Mouse (Mus musculus) gastrocnemius, adult 2 months (tissue): ENCODE results near the gene Itpr1. TPM values are rescaled to one million over a fixed set of nuclear protein-coding genes. Genes with fewer than 3 reads are reported as not detected.

Experiments
- DNase-seq: peaks from one replicate; pipeline ENCODE4 v3.0.0; 2022
- H3K27ac ChIP-seq: fragments of 200-600 bp; 2 replicates; pipeline ENCODE4 v1.8.1; 2022; ENCODE audit warnings: mild to moderate bottlenecking
- H3K4me3 ChIP-seq: fragments of 200-600 bp; 2 replicates; pipeline ENCODE4 v1.8.1; 2022; ENCODE audit warnings: mild to moderate bottlenecking, moderate library complexity
- CTCF ChIP-seq: fragments of 200-600 bp; IDR thresholded peaks from 2 replicates; pipeline ENCODE4 v1.8.1; 2022; ENCODE audit warnings: antibody characterized with exemption, mild to moderate bottlenecking, moderate library complexity
- intact Hi-C: fragments of 180-260 bp; cut with DNase I; formaldehyde crosslinking; loops from one replicate; pipeline ENCODE4 v1.15.1; 2025
- total RNA-seq, 2 experiments: library from RNA; stranded (reverse); gene quantifications; 2 replicates each; pipeline ENCODE4 v1.2.3; 2021

Gene Itpr1
- total RNA-seq, 2 experiments from 2014 or later: 14.1 to 21.3 TPM

- no peak for TF ChIP-seq CTCF
- intact Hi-C loops: no loop called here
- no peak for DNase-seq
- no peak overlapping the region for H3K4me3 ChIP-seq
- no peak overlapping the region for H3K27ac ChIP-seq
Measured at GRCm38 (mm10) chr6:108471878-108472277, 259.0 kb downstream of the Itpr1 start.

DNA sequence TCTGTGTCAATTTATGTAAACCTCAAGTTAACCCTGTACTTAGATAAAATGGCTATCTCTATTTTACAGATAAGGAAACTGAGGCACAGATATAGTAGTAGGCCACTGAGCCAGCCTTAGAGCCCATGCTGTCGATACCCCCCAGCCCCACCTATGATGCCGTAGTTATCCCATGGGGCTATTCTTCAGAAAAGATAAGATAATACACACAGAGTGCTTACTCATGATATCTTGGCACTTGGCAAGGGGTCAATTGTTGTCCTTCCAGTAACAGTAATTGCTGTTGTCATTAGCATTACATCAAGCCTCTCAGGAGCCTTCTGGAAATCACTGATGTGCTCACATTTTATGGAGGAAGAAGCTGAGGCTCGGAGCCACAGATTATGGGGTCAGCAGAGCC lies 259.9 kb downstream of the Itpr1 start:
- no peak overlapping the region for H3K4me3 ChIP-seq
- DNase-seq: no peak
- TF ChIP-seq CTCF: no peak

DNA sequence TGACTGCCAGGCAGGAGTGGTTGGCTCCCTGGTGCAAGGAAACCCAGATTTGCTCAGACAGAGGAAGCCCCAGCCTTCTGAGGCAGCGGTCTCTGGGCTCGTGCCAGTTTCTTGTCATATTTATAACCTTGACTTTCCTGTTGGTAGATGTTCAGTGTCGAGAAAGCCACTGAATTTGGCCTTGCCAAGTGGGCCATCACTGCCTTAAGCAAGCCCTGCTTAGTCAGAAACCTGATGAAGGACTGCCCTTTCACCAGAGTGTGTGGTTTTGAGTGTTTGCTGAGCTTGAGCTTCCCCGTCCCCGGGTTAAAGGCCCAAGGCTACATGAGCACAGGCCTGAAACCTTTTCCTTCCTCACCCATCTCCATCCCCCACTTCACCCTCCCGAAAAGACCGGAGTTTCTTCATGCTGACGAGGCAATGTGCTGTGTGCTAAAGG lies 263.9 kb downstream of the Itpr1 start:
- no peak for TF ChIP-seq CTCF
- DNase-seq: peak; percentile 60
- H3K27ac ChIP-seq: peak overlapping the region; percentile 69
- no peak overlapping the region for H3K4me3 ChIP-seq
- intact Hi-C loops: no loop called here

More for the DNA sequence above, 259.9 kb downstream of the Itpr1 start:
- H3K27ac ChIP-seq: no peak overlapping the region
- intact Hi-C loops: no loop called here

DNA sequence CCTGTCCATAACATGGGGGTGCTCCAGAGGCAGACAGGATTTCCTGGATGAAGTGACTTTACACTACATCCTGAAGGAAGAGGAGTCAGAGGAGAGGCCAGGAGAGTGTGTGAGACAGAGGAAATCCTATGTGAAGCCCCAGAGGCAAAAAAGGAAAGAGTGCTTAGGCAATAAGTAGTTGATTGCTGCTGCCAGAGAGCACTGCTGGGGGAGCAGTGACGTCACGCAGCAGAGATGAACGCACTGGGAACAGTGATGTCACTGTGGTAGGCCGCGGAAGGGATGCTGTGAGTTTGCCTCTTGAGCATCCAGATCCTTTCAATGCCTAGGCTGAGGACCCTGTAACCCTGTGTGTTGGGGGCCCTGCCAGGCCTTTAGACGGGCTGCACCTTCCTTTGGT lies 264.7 kb downstream of the Itpr1 start:
- TF ChIP-seq CTCF: no peak
- peak overlapping the region; percentile 69; the same call in 1 of the 2 replicates for H3K27ac ChIP-seq
- H3K4me3 ChIP-seq: no peak overlapping the region
- no peak for DNase-seq
- intact Hi-C loops: no loop called here

DNA sequence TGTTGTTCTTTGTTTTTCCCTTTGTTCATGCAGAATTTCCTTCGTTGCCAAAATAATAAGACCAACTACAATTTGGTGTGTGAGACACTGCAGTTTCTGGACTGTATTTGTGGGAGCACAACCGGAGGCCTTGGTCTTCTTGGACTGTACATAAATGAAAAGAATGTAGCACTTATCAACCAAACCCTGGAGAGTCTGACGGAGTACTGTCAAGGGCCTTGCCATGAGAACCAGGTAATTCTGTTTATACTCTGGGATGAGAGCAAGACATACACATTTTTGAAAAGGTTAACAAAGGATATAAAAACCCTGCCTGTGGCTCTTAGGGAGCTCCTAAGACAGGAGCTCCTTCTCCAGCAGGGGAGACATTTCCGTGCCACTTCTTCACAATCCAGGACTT lies 268.3 kb downstream of the Itpr1 start:
- H3K27ac ChIP-seq: no peak overlapping the region
- no peak overlapping the region for H3K4me3 ChIP-seq
- intact Hi-C loops: no loop called here
- no peak for TF ChIP-seq CTCF
- DNase-seq: no peak

GRCm38 (mm10) chr6:108482464-108482863 lies 269.6 kb downstream of the Itpr1 start:
- H3K4me3 ChIP-seq: no peak overlapping the region
- no peak for TF ChIP-seq CTCF
- H3K27ac ChIP-seq: no peak overlapping the region
- no peak for DNase-seq
- intact Hi-C loops: no loop called here

DNA sequence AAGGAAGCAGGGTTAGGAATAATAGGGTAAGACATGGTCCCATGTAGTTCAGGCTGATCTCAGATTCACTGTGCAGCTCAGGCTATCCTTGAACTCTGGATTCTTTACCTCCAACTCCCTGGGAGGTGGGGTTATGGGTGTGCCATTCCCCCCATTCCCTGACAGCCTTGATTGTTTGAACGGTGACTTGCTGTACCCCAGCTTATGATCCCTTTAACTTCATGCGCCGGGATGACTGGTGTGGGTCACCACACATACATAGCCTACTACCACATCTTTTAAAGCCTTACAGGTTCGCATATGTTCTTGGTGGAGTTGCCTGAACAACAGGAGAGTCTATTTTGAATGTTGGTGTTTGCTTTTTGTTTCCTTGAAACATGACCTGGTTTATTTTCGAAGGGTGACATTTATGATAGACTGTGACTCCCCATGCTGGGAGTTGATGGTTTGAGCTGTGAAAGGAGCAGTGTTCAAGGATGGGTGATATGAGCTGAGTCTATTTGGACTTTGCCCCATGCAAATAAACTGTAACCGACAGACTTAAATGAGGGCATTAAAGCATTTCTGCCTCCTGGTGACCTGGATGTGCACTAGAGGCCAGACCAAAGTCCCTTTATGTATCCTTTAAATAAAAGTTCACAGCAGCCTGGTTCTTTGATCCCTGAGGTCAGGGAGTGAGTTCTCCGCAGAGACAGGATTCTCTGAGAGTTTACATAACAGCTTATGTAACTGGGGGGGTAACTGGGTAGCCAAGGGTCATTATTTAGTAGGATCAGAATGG lies 273.5 kb downstream of the Itpr1 start:
- intact Hi-C loops: no loop called here

DNA sequence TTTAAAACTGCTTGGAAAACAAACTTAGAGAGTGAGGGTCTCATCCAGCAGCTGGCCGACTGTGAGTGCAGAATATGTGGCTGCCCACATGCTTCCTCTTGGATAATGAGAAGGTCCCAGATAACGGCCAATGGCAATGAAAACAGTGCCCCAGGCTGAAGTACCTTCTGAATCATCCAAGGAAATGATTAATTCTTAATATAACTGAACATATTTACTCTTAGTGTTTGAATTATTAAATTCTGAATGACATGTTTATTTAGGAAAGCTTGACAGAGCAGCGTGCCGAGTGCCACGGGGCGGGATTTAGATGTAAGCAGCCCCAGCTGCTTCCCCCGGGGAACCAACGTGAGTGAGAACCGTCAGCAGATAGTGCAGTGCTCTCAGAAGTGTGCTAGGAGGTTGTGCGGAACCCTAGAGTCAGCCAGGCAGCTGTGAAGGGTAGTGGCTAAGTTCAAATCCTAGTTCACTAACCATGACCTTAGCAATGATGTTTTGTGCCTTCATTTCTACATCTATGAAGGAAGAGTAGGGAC lies 274.5 kb downstream of the Itpr1 start:
- intact Hi-C loops: no loop called here
- no peak for DNase-seq
- no peak overlapping the region for H3K4me3 ChIP-seq
- no peak overlapping the region for H3K27ac ChIP-seq
- TF ChIP-seq CTCF: no peak

More for the DNA sequence above, 273.5 kb downstream of the Itpr1 start:
- no peak for TF ChIP-seq CTCF
- Histone ChIP-seq H3K4me3 (no peak overlapping the region), H3K27ac (0 out of 2 replicates have a peak overlapping the region, but pooled peaks have one; percentile 10)
- DNase-seq: no peak

DNA sequence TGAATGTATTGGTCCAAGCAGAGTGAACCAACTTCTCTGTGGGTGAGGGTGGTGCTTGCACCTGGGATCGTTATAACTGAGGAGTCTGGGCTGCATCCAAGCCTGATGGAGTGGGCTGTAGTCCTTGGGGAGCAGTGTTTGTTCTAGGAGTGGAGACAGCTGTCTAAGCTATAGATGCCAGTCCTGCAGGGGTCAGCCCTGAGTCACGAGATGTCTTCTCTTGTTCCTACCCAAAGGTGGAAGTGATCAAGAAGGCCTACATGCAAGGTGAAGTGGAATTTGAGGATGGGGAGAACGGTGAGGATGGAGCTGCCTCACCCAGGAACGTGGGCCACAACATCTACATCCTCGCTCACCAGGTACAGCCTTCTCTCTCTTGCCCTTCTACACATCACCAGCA lies 275.4 kb downstream of the Itpr1 start:
- peak; percentile 31; the same call in 1 of the 2 replicates for TF ChIP-seq CTCF
- Histone ChIP-seq H3K27ac (no peak overlapping the region), H3K4me3 (no peak overlapping the region)
- intact Hi-C loops: no loop called here
- no peak for DNase-seq

DNA sequence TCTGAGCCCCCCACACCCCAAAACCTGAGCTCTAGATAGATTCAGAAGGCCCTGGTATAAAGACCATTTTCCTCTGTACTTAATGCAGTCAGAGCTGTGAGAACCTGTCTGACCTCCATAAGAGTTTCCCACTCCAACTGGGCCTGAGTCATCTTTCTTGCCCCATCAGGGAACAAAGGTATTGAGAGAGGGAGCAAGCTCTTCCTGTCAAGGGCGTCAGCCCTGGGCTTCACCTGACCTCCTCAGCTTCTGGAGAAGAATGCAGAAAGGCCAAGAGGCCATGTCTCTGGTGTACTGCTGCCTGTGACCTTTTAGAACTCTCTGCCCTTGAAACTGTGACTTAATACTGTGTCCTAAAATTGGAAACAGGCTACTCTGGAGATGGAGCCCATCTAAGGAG lies 279.1 kb downstream of the Itpr1 start:
- TF ChIP-seq CTCF: no peak
- no peak for DNase-seq
- intact Hi-C loops: no loop called here
- H3K4me3 ChIP-seq: no peak overlapping the region
- peak overlapping the region; percentile 40; the same call in 1 of the 2 replicates for H3K27ac ChIP-seq

DNA sequence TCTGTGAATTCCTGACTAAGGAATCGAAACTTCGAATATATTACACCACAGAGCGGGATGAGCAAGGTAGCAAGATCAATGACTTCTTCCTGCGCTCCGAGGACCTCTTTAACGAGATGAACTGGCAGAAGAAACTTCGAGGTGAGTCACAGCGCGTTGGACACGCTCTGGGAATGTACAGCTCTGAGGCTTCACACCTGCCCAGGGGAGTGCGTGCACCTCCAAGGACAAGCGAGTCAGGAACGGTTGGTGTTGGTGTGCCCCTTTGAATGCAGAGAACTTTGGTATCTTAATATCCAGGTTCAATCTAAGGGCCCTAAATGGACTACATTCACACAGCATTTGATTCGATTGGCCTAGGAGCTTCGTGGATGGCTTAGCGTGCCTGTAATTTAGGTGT lies 280.9 kb downstream of the Itpr1 start:
- no peak overlapping the region for H3K4me3 ChIP-seq
- no peak for DNase-seq
- no peak for TF ChIP-seq CTCF
- intact Hi-C loops: no loop called here
- H3K27ac ChIP-seq: peak overlapping the region; percentile 73

DNA sequence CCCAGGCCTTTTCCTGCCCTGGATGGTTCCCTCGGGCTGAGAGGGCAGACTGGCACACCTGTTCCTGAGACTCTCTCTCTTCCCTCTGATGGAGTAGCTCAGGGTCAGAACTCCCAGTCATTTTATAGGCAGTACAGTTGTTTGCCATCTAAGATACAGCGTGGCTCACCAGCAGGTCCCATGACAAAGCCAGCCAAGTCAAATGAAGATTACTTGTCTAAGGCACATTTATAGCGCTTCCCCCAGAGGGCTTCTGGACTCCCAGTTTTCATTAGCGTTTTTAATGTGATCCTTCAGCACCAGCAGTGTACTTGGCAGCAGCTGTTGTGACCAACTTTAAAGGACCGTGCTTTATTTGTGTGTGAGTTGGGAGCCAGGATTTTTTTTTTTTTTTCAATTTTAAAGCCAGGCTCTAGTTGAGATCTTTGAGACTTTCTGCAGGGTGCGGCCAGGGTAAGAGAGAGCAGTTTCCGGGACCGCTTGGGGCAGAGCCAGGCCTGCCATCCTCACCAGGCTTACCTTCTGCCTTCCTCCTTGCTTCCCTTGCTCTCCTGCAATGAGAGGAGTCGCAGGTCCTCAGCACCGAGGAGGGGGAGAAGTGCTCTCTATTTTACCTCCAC lies 281.4 kb downstream of the Itpr1 start:
- Histone ChIP-seq H3K4me3 (no peak overlapping the region), H3K27ac (peak overlapping the region; percentile 73)
- DNase-seq: peak; percentile 48
- no peak for TF ChIP-seq CTCF
- intact Hi-C loops: no loop called here

DNA sequence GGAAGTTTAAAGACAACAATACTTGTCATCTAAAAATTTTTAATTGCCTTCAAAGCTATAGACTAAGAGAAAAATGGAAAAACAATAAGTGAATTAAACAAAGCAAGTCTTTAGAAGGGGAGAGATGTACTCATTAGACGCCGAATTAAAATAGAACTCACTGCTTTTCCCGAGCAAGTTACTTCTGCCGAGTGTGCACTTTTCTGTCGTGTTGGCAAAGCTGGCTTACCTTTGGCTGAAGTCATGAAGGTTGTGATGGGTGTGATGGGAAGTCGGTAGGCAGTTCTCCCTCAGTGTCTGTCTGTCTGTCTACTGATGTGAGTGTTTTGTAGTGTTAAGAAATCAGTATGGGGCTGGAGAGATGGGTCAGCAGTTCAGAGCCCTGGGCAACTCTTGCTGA lies 282.1 kb downstream of the Itpr1 start:
- H3K27ac ChIP-seq: peak overlapping the region; percentile 73; the same call in 1 of the 2 replicates
- H3K4me3 ChIP-seq: no peak overlapping the region
- DNase-seq: no peak
- no peak for TF ChIP-seq CTCF
- intact Hi-C loops: loop anchor here (1.0 kb wide), 1 partner anchor 14 kb away; no protein-coding TSS in a partner anchor
